Mouse (Mus musculus) thymus, postnatal 25 days (tissue): Measurements from ENCODE around the gene Mmp27.

Experiments
- DNase-seq: peaks from one replicate; pipeline ENCODE4 v3.0.0; 2022

The Mmp27 gene

DNA sequence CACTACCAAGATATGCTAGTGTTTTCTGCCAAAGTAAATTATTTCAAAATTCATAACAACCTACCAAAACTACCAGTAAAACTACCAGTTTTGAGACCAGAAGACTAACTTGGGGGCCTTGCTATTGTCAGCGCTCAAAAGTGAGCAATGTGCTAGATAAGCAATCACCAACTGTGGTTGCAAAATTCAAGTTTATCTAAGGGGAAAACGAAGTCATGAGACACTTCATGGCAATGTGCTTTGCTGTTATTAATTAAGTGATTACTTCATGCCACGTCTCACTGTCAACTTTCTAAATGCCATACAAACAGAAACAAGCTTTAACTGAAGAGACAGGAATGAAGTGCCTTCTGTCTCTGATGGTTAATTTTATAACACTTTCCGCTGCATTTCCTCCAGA is at the start of gene Mmp27:
Gene Mmp27, plus strand, starts transcription at position 235 of the 400 bp plus-strand sequence.
- DNase-seq, result no peak

GRCm38 (mm10) chr9:7526255-7526940 is 44.8 kb upstream of the Mmp27 start:
- DNase-seq, result no peak

DNA sequence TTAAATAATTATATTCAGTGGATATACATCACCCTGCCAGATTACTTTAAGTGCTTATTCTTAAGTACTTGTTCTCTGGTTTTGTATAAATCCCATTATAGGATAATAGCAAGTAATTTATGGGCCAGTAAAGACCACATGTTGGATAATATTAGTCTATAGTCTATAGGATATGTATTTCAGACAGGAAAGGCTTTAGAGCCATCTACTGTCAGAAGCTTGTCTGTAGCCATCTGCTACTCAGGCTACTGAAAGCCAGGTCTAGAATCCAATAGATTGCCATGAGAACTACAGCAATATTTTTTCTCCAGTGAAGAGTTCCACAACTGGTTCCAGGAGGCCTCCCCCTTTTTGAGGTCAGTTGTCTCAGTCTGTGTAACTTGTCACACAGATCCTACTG is 28.4 kb upstream of the Mmp27 start:
- DNase-seq, result no peak

- DNase-seq, result no peak
Observed at GRCm38 (mm10) chr9:7544923-7545457, 26.2 kb upstream of the Mmp27 start.

DNA sequence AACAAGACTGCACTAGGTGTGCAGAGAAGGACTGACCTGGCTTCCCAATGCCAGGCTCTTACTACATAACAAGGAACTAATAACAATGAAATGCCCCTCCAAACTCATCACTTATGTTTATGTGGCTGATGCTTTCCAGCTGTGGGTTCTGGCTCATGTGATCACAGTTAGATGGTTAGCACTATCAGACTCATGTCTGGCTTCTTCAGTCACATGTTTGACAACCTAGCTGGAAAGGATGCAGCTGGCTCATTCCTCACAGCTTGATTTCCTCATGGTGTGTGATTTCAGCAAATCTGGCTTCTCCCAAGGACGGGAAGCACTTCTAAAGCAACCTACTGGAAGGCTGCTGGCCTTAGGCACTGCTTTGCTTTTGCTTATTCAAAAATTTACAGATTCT is 25.7 kb upstream of the Mmp27 start:
- no peak for DNase-seq

GRCm38 (mm10) chr9:7545920-7546319 is 25.3 kb upstream of the Mmp27 start:
- DNase-seq, result no peak

GRCm38 (mm10) chr9:7551943-7552342 is 19.3 kb upstream of the Mmp27 start:
- no peak for DNase-seq

- no peak for DNase-seq
Observed at GRCm38 (mm10) chr9:7553536-7553935, 17.7 kb upstream of the Mmp27 start.

GRCm38 (mm10) chr9:7554382-7554781 is 16.8 kb upstream of the Mmp27 start:
- peak; percentile 21 for DNase-seq

- no peak for DNase-seq
Observed at GRCm38 (mm10) chr9:7558221-7559017, 12.8 kb upstream of the Mmp27 start, which contains the start of gene Mmp8. Gene Mmp8 (plus strand): TSS chr9:7558456.

GRCm38 (mm10) chr9:7560026-7560425 is 11.2 kb upstream of the Mmp27 start:
- DNase-seq, result no peak

- DNase-seq, result no peak
Observed at GRCm38 (mm10) chr9:7567376-7567775, 3.8 kb upstream of the Mmp27 start.

DNA sequence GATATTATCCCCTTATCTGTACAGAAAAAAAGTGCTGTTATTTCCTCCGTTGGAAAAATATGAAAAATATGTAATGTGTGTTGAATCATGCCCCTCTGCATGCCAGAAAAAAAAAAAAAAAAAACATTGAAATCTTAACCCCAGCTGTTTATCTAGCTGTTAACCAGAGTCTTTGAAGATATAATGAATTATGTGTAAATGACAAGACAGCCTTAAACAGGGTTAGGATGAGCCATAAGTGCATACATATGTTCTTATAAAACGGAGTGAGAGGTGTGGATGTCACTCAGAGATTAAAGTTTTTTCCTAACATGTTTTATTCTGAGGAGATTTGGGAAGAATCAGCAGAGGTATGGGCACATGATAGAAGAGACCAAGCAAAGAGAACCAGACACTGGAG is 3.3 kb upstream of the Mmp27 start:
- no peak for DNase-seq

- no peak for DNase-seq
Observed at GRCm38 (mm10) chr9:7570485-7570884, 711 bp upstream of the Mmp27 start.

DNA sequence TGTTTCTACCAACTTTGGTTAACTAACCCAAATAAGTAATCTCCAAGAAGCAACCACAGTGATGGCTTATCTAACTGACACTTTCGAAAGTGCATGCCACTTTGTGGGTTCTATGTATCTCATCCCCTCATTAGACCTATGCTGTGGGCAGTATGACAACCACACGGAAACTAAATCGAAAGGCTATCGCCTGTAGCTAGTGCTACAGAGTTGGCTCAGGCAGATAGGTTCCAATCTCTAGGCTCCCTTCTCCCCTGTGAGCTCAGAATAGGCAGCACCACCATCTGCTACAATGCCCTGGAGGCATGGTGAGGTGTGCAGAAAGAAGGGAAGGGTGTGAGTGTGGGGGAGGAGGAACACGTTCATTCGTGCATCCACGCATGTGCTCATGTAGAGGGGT is 992 bp downstream of the Mmp27 start:
- DNase-seq, result no peak

GRCm38 (mm10) chr9:7572663-7573308 is 1.6 kb downstream of the Mmp27 start:
- no peak for DNase-seq

DNA sequence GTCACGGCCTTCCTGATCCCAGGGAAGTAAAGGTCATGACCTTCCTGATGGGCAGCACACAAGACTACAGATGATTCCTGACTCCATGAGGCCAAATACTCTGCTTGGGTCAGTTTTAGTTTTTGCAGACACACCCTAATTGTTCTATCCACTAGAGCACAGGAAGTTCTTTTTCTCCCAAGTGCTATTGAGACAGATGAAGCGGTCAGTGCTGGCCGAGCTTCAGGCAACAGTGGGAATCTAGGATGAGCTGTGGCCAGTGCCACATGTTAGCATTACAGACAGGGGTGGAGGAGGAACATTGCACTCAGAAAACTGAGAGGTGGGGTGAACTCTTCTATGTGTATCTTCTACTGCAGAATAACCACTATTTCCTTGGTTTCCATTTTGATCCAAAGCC is 4.3 kb downstream of the Mmp27 start:
- DNase-seq, result no peak

DNA sequence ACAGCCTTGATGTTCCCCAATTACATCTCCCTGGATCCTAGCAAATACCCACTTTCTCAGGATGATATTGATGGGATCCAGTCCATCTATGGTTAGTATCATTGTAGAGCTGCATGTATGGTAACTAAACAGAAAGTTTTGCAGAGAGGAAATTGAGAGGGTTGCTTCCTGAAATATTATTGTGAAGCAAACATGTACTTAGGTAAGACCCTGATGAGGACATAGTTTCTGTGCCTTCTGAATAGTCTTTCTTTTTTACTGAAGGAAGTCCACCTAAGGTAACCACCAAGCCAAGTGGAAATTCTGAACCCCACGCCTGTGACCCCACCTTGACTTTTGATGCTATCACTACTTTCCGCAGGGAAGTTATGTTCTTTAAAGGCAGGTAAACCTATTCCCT is 6.2 kb downstream of the Mmp27 start:
- no peak for DNase-seq

DNA sequence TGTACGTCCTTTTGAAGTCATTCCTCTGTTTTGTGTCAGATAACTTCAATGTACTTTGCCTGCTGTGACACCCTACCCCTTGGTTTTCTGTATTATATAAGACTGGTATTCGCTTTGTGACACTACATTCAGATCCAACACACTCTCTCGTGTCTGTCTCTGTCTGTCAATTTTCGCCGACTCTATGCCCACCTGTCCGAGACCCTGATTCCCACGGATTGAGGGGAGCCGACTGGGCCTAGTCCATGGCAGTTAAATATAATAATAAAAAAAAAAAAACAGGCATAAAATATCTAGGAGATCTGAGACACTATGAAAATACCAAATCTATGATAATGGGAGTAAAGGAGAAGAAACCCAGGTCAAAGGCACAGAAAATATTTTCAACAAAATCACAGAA is 18.9 kb downstream of the Mmp27 start:
- no peak for DNase-seq

DNA sequence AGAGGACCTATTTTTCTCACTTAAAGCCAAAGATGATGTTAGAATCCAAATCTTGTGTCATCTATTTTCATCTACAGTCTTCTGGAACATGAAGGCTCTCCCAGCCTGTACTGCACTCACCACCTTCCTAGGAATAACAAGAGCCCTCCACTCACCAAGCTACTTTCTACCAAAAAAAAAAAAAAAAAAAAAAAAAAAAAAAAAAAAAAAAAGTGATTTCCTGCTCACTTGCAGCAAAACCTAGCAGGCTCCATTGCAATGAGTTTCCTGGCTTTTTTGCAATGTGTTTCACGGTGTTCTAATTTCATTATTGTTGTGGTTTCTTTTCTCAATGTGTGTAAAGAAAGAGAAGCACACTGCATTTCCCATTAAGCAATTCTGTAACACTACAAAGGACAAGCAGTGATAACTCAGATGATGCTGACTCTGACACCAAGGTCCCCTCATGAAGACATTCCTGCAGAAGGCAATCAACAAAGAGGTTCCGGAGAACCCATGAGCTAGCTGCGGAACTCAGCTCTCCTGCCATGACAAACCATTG is 22.1 kb downstream of the Mmp27 start:
- DNase-seq, result no peak

- peak; percentile 73 for DNase-seq
Observed at GRCm38 (mm10) chr9:7594816-7595540, 23.8 kb downstream of the Mmp27 start.

DNA sequence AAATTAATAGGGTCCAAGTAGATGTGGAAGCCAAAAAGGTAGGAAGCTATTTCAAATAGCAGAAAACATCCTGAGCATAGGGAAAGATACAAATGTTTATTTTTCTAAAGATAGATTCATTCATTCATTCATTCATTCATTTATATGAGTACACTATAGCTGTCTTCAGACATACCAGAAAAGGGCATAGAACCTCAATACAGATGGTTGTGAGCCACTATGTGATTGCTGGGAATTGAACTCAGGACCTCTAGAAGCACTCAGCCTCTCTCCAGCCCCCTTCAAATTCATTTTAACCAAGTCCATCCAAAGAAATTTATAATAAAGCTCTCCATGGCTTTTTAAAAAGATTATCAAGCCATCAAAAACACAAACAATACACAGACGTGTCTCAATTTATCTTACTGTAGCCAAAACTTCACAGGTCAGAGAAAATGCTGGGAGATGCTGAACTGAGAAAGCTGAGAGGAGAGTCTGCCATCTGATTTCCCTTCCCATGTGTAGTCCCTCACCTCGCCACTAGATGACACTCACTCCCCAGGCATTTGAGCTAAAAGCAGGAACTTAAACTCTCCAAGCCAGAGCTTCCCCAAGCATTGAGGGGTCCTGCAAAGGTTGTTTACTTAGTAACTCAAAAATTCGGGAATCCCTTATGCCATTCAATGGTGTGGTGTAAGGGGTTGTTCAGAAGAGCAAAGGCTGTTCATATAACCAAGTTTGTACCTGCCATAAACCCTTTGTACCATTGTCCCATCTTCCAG is 32.0 kb downstream of the Mmp27 start:
- peak; percentile 76 for DNase-seq
